Mouse (Mus musculus): ENCODE measurements around the gene Zer1.

GRCm38 (mm10) chr2:30128789-30129188, 4.4 kb upstream of the Zer1 start:
- no peak for TF ChIP-seq POLR2A (IDR thresholded peaks at IDR 0.05; ENCODE audit: borderline replicate concordance, extremely low read depth, insufficient read depth, insufficient read length, poor library complexity, severe bottlenecking)
- peak; percentile 44; the same call in 1 of the 2 replicates for TF ChIP-seq CTCF (IDR thresholded peaks at IDR 0.05; ENCODE audit: borderline replicate concordance, extremely low read depth, insufficient read depth, insufficient read length)

Data from brain, embryonic 14.5 days (tissue).